Mouse (Mus musculus) MEL (cell line): Measurements from ENCODE around the gene Serpinh1. TPM values are rescaled to one million over a fixed set of nuclear protein-coding genes. Genes with fewer than 3 reads are reported as not detected.

Source experiments
- DNase-seq: peaks from one replicate; pipeline ENCODE4 v3.0.0; 2011; ENCODE audit warnings: low read depth, low spot score
- H3K27ac ChIP-seq: 2 replicates; pipeline ENCODE4 v1.5.1; 2012; ENCODE audit warnings: low read depth, mild to moderate bottlenecking, control low read depth, low read length, moderate library complexity; ENCODE audit not compliant: control insufficient read depth
- H3K27me3 ChIP-seq, 2 experiments: fragments of 150-350 bp in 1 of 2; sonication (generic) in 1 of 2; 2 replicates each; pipeline ENCODE4 v1.6.1; 2012; ENCODE audit warnings: low read length in 2 of 2, mild to moderate bottlenecking in 2 of 2, improper control_type of control experiment in 1 of 2, moderate library complexity in 1 of 2; ENCODE audit not compliant: insufficient read depth in 2 of 2, control insufficient read depth in 1 of 2
- H3K36me3 ChIP-seq, 2 experiments: 2 replicates each; pipeline ENCODE4 v1.6.1; 2012 to 2014; ENCODE audit warnings: low read length in 2 of 2, improper control_type of control experiment in 1 of 2, inconsistent platforms in 1 of 2, mild to moderate bottlenecking in 1 of 2; ENCODE audit not compliant: insufficient read depth in 2 of 2, control insufficient read depth in 1 of 2
- H3K4me1 ChIP-seq, 2 experiments: fragments of 150-350 bp in 1 of 2; sonication (generic) in 1 of 2; 2 replicates each; pipeline ENCODE4 v1.6.1; 2012; ENCODE audit warnings: low read length in 2 of 2, improper control_type of control experiment in 1 of 2, mild to moderate bottlenecking in 1 of 2; ENCODE audit not compliant: insufficient read depth in 2 of 2, control insufficient read depth in 1 of 2
- H3K4me3 ChIP-seq, 2 experiments: fragments of 150-350 bp in 1 of 2; sonication (generic) in 1 of 2; 2 replicates each; pipeline ENCODE4 v1.5.1; 2012; ENCODE audit warnings: low read depth in 2 of 2, low read length in 2 of 2, mild to moderate bottlenecking in 2 of 2, moderate library complexity in 2 of 2, control low read depth in 1 of 2, improper control_type of control experiment in 1 of 2; ENCODE audit not compliant: control insufficient read depth in 1 of 2, insufficient read depth in 1 of 2
- H3K79me2 ChIP-seq: 2 replicates; pipeline ENCODE4 v1.6.1; 2012; ENCODE audit warnings: mild to moderate bottlenecking, low read length, moderate library complexity; ENCODE audit not compliant: control insufficient read depth, poor library complexity, insufficient read depth
- H3K9ac ChIP-seq: 2 replicates; pipeline ENCODE4 v1.6.1; 2012; ENCODE audit warnings: low read depth, mild to moderate bottlenecking, control low read depth, low read length, moderate library complexity; ENCODE audit not compliant: control insufficient read depth, poor library complexity, severe bottlenecking
- H3K9me3 ChIP-seq: fragments of 150-350 bp; sonication (generic); replicated peaks from 2 replicates; pipeline ENCODE4 v1.6.1; 2012; ENCODE audit warnings: mild to moderate bottlenecking, low read length, improper control_type of control experiment, moderate library complexity; ENCODE audit not compliant: insufficient read depth
- CTCF ChIP-seq, 3 experiments: IDR thresholded peaks in 2 of 3; conservative IDR thresholded peaks in 1 of 3; 2 replicates each; pipeline ENCODE4 v1.5.1; 2011 to 2012; ENCODE audit warnings: low read length in 3 of 3, low read depth in 2 of 3, mild to moderate bottlenecking in 2 of 3, improper control_type of control experiment in 1 of 3, inconsistent platforms in 1 of 3, mixed read lengths in 1 of 3, moderate library complexity in 1 of 3; ENCODE audit not compliant: control insufficient read depth in 1 of 3, insufficient read depth in 1 of 3, poor library complexity in 1 of 3, severe bottlenecking in 1 of 3
- E2F4 ChIP-seq: IDR thresholded peaks from 2 replicates; pipeline ENCODE4 v1.6.1; 2011; ENCODE audit warnings: low read depth, low read length, improper control_type of control experiment, borderline replicate concordance
- ELF1 ChIP-seq: IDR thresholded peaks from 2 replicates; pipeline ENCODE4 v1.6.1; 2014; ENCODE audit warnings: low read depth, mild to moderate bottlenecking, inconsistent platforms, low read length, improper control_type of control experiment, moderate library complexity
- EP300 ChIP-seq, 2 experiments: IDR thresholded peaks; 2 replicates each; pipeline ENCODE4 v1.6.1; 2011; ENCODE audit warnings: improper control_type of control experiment in 2 of 2, low read length in 2 of 2, low read depth in 1 of 2, mild to moderate bottlenecking in 1 of 2
- GABPA ChIP-seq: IDR thresholded peaks from 2 replicates; pipeline ENCODE4 v1.6.1; 2012; ENCODE audit warnings: low read depth, mild to moderate bottlenecking, inconsistent platforms, low read length, improper control_type of control experiment, moderate library complexity
- GATA1 ChIP-seq: IDR thresholded peaks from 2 replicates; pipeline ENCODE4 v1.6.1; 2011; ENCODE audit warnings: low read depth, low read length, improper control_type of control experiment
- MAZ ChIP-seq: IDR thresholded peaks from 2 replicates; pipeline ENCODE4 v1.6.1; 2012; ENCODE audit warnings: low read depth, mild to moderate bottlenecking, inconsistent platforms, low read length, improper control_type of control experiment
- MYC ChIP-seq: IDR thresholded peaks from 2 replicates; pipeline ENCODE4 v1.6.1; 2011; ENCODE audit warnings: low read depth, mild to moderate bottlenecking, low read length, improper control_type of control experiment, moderate library complexity
- NRF1 ChIP-seq: IDR thresholded peaks from 2 replicates; pipeline ENCODE4 v1.6.1; 2014; ENCODE audit warnings: low read depth, mild to moderate bottlenecking, inconsistent platforms, low read length, improper control_type of control experiment, moderate library complexity; ENCODE audit not compliant: poor library complexity, insufficient read depth, severe bottlenecking
- POLR2A ChIP-seq, 2 experiments: IDR thresholded peaks; 2 replicates each; pipeline ENCODE4 v1.6.1; 2011 to 2012; ENCODE audit warnings: low read length in 2 of 2, mild to moderate bottlenecking in 2 of 2, control low read depth in 1 of 2, improper control_type of control experiment in 1 of 2, low read depth in 1 of 2, moderate library complexity in 1 of 2; ENCODE audit not compliant: control insufficient read depth in 1 of 2, insufficient read depth in 1 of 2, poor library complexity in 1 of 2
- POLR2AphosphoS2 ChIP-seq: IDR thresholded peaks from 2 replicates; pipeline ENCODE4 v1.6.1; 2011; ENCODE audit warnings: low read length, improper control_type of control experiment
- RCOR1 ChIP-seq: IDR thresholded peaks from 2 replicates; pipeline ENCODE4 v1.6.1; 2012; ENCODE audit warnings: low read depth, mild to moderate bottlenecking, inconsistent platforms, low read length, improper control_type of control experiment
- TAL1 ChIP-seq: IDR thresholded peaks from 2 replicates; pipeline ENCODE4 v1.6.1; 2012; ENCODE audit warnings: mild to moderate bottlenecking, inconsistent platforms, low read length, moderate library complexity, mixed read lengths
- TBP ChIP-seq: IDR thresholded peaks from 2 replicates; pipeline ENCODE4 v1.8.0; 2011; ENCODE audit warnings: low read depth, low read length, improper control_type of control experiment
- TCF12 ChIP-seq: IDR thresholded peaks from 2 replicates; pipeline ENCODE4 v1.6.1; 2014; ENCODE audit warnings: low read depth, mild to moderate bottlenecking, inconsistent platforms, low read length, improper control_type of control experiment, moderate library complexity
- ZMIZ1 ChIP-seq: IDR thresholded peaks from 2 replicates; pipeline ENCODE4 v1.6.1; 2012; ENCODE audit warnings: low read depth, mild to moderate bottlenecking, inconsistent platforms, low read length, improper control_type of control experiment, moderate library complexity
- polyA plus RNA-seq, 2 experiments: library from polyadenylated mRNA; stranded (reverse) in 1 of 2; unstranded in 1 of 2; fragments of >175 nt in 1 of 2; fragments of >200 nt in 1 of 2; gene quantifications; 2 replicates each; pipeline versions ENCODE4 v1.2.1 to v1.2.4; 2012; ENCODE audit warnings: low replicate concordance in 2 of 2, low read depth in 1 of 2; ENCODE audit not compliant: insufficient read length in 2 of 2, insufficient read depth in 1 of 2, missing spikeins in 1 of 2
- total RNA-seq: library from RNA; depleted of rRNA; stranded (reverse); fragments of 300-350 nt; gene quantifications from 2 replicates; pipeline ENCODE4 v1.2.3, GENCODE M21; 2012

The Serpinh1 gene
- total and polyA plus RNA-seq, 3 experiments = not detected

DNA sequence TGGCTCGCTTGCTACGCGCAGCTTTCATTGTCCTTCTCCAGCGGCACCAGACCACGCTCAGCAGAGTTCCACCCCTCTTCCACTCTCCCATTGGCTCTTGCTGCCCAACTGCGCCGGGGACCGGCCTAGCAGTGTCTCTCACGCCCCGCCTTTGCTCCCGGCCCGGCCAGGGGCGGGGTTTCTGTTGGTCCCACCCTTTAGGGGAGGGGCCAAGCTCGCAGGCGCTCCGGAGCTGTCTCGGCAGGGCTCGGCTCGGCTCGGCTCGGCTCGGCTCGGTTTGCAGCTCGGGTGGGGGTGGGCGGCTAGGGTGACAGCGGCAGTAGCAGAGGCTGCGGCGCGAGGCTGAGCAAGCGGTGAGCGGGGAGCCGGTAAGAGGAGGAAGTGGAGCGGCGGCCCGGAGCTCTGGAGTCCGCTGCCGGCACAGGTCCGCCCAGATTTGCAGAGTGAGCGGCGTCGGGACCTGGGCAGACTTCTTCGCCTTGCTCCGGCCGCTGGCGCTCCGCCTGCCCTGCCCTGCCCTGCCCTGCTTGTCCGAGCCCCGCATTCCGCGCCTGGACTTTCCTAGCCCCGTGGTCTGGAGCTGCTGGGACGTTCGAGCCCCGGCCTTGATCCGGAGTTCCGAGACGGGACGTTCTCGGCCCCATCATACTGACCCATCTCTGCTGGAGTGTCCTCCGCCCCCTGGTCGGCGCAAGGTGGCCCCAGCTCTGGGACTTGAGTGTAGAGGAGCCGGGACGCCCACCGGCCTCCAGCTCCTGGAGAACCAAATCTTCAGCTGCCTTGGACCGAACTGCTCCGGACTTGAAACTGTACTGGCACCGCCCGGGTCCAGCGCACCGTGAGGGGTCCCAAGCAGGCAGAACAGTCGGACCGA is 28.4 kb upstream of the Serpinh1 start, which contains the start of gene Gdpd5:
TSS of gene Gdpd5 (plus strand) at position 201 of the 874 bp plus-strand sequence.
- DNase-seq = peak; percentile 94
- Histone ChIP-seq H3K79me2 (no peaks in the 10 kb centered on the region), H3K27ac (no peak within 1 kb of the TSS), H3K27me3 (peaks cover 0 to 2% of the 10 kb centered on the region in 2 experiments; a peak in 1 of 4 replicates), H3K4me3 (peak within 1 kb of the TSS; percentile 61 to 62), H3K36me3 (no peaks in the 10 kb centered on the region; a peak in 1 of 4 replicates), H3K4me1 (peaks cover 0 to 14% of the 10 kb centered on the region in 2 experiments; a peak in 3 of 4 replicates), H3K9ac (peak within 1 kb of the TSS; percentile 26), H3K9me3 (no peaks in the 10 kb centered on the region)
- TF ChIP-seq CTCF (IDR thresholded peaks at IDR 0.05 in 2 of 3, conservative IDR thresholded peaks at IDR 0.05 in 1 of 3; ENCODE audit: control insufficient read depth in 1 of 3, insufficient read depth in 1 of 3, low read depth in 2 of 3, low read length in 3 of 3, poor library complexity in 1 of 3, severe bottlenecking in 1 of 3) (no peak), MYC (no peak), POLR2A (IDR thresholded peaks at IDR 0.05; ENCODE audit: control insufficient read depth in 1 of 2, insufficient read depth in 1 of 2, low read depth in 1 of 2, low read length in 2 of 2, poor library complexity in 1 of 2) (no peak), GABPA (no peak), POLR2AphosphoS2 (no peak), MAZ (no peak), GATA1 (no peak), E2F4 (no peak), TBP (no peak), NRF1 (peak; percentile 34; the same call in 1 of the 2 replicates), TAL1 (no peak), TCF12 (0 out of 2 replicates have a peak, but pooled peaks have one; percentile 18), ELF1 (no peak), RCOR1 (no peak), EP300 (IDR thresholded peaks at IDR 0.05; ENCODE audit: low read depth in 1 of 2, low read length in 2 of 2) (no peak)

DNA sequence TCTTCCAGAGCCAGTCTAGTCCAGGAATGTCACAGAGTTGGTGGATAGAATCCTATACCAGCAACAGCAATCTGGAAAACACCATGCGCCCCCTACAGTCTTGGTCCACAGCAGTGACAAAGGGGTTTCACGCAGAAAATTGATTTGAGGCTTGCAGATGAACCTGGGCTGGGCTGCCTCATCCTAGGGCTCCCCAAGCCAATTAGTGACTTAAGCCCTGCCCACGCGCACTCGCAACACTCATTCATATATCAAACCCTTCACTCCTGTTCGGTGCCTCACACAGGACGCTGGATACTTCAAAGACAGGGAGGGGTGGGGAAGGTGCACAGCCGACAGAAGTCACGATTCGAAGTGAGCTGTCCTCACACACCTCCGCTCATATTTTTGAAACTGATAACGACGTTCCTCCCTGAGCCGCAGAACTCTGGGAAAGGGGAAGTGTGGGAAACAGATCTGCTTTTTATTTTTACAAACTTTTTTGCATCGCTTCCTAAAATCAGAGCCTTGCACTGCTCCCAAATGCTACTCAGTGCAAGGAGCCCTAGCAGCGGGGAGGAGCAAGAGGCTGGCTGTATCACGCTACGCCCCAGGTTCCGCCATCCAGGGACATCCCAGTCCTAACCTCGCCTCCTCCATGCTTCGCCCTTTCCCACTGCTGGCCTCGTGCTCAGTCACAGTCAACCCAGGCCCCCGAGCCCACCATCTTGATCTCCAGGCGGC is 27.6 kb upstream of the Serpinh1 start:
- TF ChIP-seq ZMIZ1 (no peak), CTCF (IDR thresholded peaks at IDR 0.05 in 2 of 3, conservative IDR thresholded peaks at IDR 0.05 in 1 of 3; ENCODE audit: control insufficient read depth in 1 of 3, insufficient read depth in 1 of 3, low read depth in 2 of 3, low read length in 3 of 3, poor library complexity in 1 of 3, severe bottlenecking in 1 of 3) (peak in 2 of 3 experiments; percentile 8 to 26; a peak in 4 of 6 replicates), RCOR1 (peak; percentile 27; the same call in 1 of the 2 replicates), GATA1 (0 out of 2 replicates have a peak, but pooled peaks have one; percentile 20)
- no peak overlapping the region; the same call in 1 of the 2 replicates for H3K9ac ChIP-seq
- peak overlapping the region; percentile 61 to 62 for H3K4me3 ChIP-seq
- no peak overlapping the region for H3K27ac ChIP-seq
- no peak for DNase-seq
- peaks cover 0 to 2% of the 10 kb centered on the region in 2 experiments; a peak in 1 of 4 replicates for H3K27me3 ChIP-seq
- no peaks in the 10 kb centered on the region; a peak in 1 of 4 replicates for H3K36me3 ChIP-seq
- H3K9me3 ChIP-seq = no peaks in the 10 kb centered on the region
- H3K79me2 ChIP-seq = no peaks in the 10 kb centered on the region
- peaks cover 0 to 14% of the 10 kb centered on the region in 2 experiments; a peak in 3 of 4 replicates for H3K4me1 ChIP-seq
